Mouse (Mus musculus): ENCODE results near the gene Calu. TPM values are rescaled to one million over a fixed set of nuclear protein-coding genes. Genes with fewer than 3 reads are reported as not detected.

The Calu gene
- total RNA-seq (2014; rRNA removed; ENCODE audit: low replicate concordance) (296 and 341 TPM in 2 replicates), polyA plus RNA-seq (2015; fragmentation: Nextera tagmentation; extraction: Ambion mirVana) (278 and 287 TPM in 2 replicates)

GRCm38 (mm10) chr6:29347665-29348370 is at the start of gene Calu:
Gene Calu (plus strand): TSS chr6:29348069.
- ATAC-seq (ENCODE audit: insufficient read depth, low read depth) (peak; percentile 99), DNase-seq (ENCODE audit: low spot score) (peak; percentile 98)
- Histone ChIP-seq H3K4me1 (ENCODE audit: control insufficient read depth, insufficient read depth) (peaks cover 26% of the 10 kb centered on the region), H3K36me3 (replicated peaks; ENCODE audit: control insufficient read depth, insufficient read depth, low read length) (no peaks in the 10 kb centered on the region), H3K9ac (replicated peaks; ENCODE audit: low read depth, low read length) (peak within 1 kb of the TSS; percentile 95), H3K4me3 (ENCODE audit: low read depth, low read length) (peak within 1 kb of the TSS; percentile 94), H3K9me3 (replicated peaks; ENCODE audit: control insufficient read depth, low read length) (no peaks in the 10 kb centered on the region), H3K27me3 (ENCODE audit: control insufficient read depth, insufficient read depth, low read length) (no peaks in the 10 kb centered on the region), H3K27ac (ENCODE audit: low read depth) (peak within 1 kb of the TSS; percentile 95), H3K4me2 (ENCODE audit: low read depth, low read length) (peak within 1 kb of the TSS; percentile 63)
- under 1% methylated on average over 54 of the region's 55 CpGs for WGBS
- TF ChIP-seq EP300 (IDR thresholded peaks at IDR 0.05; ENCODE audit: low read depth) (peak; percentile 71; the same call in 1 of the 2 replicates), CTCF (IDR thresholded peaks at IDR 0.05; ENCODE audit: low read depth) (no peak)

DNA sequence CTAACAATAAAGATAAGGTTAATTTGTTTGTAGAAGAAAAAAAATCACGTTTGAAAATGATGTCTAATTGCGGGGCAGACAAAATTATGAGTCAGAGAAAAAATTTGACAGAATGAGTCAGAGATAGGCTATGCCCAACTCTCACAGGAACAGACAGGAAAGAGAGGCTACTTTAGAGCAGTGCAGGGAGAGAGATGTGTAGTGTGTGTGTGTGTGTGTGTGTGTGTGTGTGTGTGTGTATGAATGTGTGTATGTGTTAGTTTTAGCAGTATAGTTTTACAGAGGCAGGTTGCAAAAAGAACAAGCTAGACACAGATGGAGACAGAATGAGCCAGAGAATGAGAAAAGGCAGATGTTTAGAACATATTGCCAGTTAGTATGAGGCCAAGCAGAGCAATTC is 48.8 kb upstream of the Calu start:
- Histone ChIP-seq H3K4me2 (ENCODE audit: low read depth, low read length) (no peak overlapping the region), H3K4me1 (ENCODE audit: control insufficient read depth, insufficient read depth) (no peaks in the 10 kb centered on the region), H3K9ac (replicated peaks; ENCODE audit: low read depth, low read length) (no peak overlapping the region), H3K36me3 (replicated peaks; ENCODE audit: control insufficient read depth, insufficient read depth, low read length) (no peaks in the 10 kb centered on the region), H3K9me3 (replicated peaks; ENCODE audit: control insufficient read depth, low read length) (no peaks in the 10 kb centered on the region), H3K27me3 (ENCODE audit: control insufficient read depth, insufficient read depth, low read length) (no peaks in the 10 kb centered on the region), H3K4me3 (ENCODE audit: low read depth, low read length) (no peak overlapping the region), H3K27ac (ENCODE audit: low read depth) (no peak overlapping the region)
- no peak for TF ChIP-seq EP300 (IDR thresholded peaks at IDR 0.05; ENCODE audit: low read depth)
- TF ChIP-seq CTCF (IDR thresholded peaks at IDR 0.05; ENCODE audit: low read depth): no peak
- DNase-seq (ENCODE audit: low spot score) (no peak), ATAC-seq (ENCODE audit: insufficient read depth, low read depth) (no peak)
- 28% methylated on average over 2 of the region's 2 CpGs for WGBS

GRCm38 (mm10) chr6:29303251-29303650 is 44.6 kb upstream of the Calu start:
- H3K4me3 ChIP-seq (ENCODE audit: low read depth, low read length): no peak overlapping the region
- H3K27ac ChIP-seq (ENCODE audit: low read depth): no peak overlapping the region
- no peak overlapping the region for H3K4me2 ChIP-seq (ENCODE audit: low read depth, low read length)
- no peak for ATAC-seq (ENCODE audit: insufficient read depth, low read depth)
- H3K9me3 ChIP-seq (replicated peaks; ENCODE audit: control insufficient read depth, low read length): peaks cover 7% of the 10 kb centered on the region; the same call in 1 of the 2 replicates
- no peak for DNase-seq (ENCODE audit: low spot score)
- H3K36me3 ChIP-seq (replicated peaks; ENCODE audit: control insufficient read depth, insufficient read depth, low read length): no peaks in the 10 kb centered on the region
- no peak overlapping the region for H3K9ac ChIP-seq (replicated peaks; ENCODE audit: low read depth, low read length)
- TF ChIP-seq CTCF (IDR thresholded peaks at IDR 0.05; ENCODE audit: low read depth) (no peak), EP300 (IDR thresholded peaks at IDR 0.05; ENCODE audit: low read depth) (no peak)
- H3K27me3 ChIP-seq (ENCODE audit: control insufficient read depth, insufficient read depth, low read length): no peaks in the 10 kb centered on the region
- no peaks in the 10 kb centered on the region for H3K4me1 ChIP-seq (ENCODE audit: control insufficient read depth, insufficient read depth)

GRCm38 (mm10) chr6:29303726-29304125 is 44.1 kb upstream of the Calu start:
- no peaks in the 10 kb centered on the region for H3K36me3 ChIP-seq (replicated peaks; ENCODE audit: control insufficient read depth, insufficient read depth, low read length)
- no peak overlapping the region for H3K9ac ChIP-seq (replicated peaks; ENCODE audit: low read depth, low read length)
- H3K9me3 ChIP-seq (replicated peaks; ENCODE audit: control insufficient read depth, low read length): peaks cover 7% of the 10 kb centered on the region; the same call in 1 of the 2 replicates
- H3K27ac ChIP-seq (ENCODE audit: low read depth): no peak overlapping the region
- DNase-seq (ENCODE audit: low spot score): no peak
- no peaks in the 10 kb centered on the region for H3K4me1 ChIP-seq (ENCODE audit: control insufficient read depth, insufficient read depth)
- no peak overlapping the region for H3K4me3 ChIP-seq (ENCODE audit: low read depth, low read length)
- TF ChIP-seq CTCF (IDR thresholded peaks at IDR 0.05; ENCODE audit: low read depth) (peak; percentile 22; the same call in 1 of the 2 replicates), EP300 (IDR thresholded peaks at IDR 0.05; ENCODE audit: low read depth) (no peak)
- no peak overlapping the region for H3K4me2 ChIP-seq (ENCODE audit: low read depth, low read length)
- WGBS: 41% methylated on average over 4 of the region's 5 CpGs
- ATAC-seq (ENCODE audit: insufficient read depth, low read depth): no peak
- H3K27me3 ChIP-seq (ENCODE audit: control insufficient read depth, insufficient read depth, low read length): no peaks in the 10 kb centered on the region

DNA sequence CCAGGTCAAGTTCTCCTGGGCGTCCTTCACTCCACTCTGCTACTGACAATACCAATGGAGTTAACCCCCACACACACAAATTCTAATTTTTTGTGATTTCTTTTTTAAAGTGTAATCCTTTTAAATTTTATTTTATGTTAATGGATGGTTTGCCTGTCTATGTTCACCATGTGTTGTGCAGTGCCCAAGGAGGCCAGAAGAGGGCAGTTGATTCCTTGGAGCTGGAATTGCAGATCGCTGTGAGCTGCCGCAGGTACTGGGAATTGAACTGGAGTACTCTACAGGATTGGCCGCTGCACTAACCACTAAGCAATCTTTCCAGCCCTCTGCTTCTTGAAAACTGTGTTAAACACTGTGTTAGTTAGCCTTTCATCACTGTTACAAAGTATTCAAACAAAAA is 42.4 kb upstream of the Calu start:
- no peak overlapping the region for H3K4me3 ChIP-seq (ENCODE audit: low read depth, low read length)
- no peak overlapping the region for H3K27ac ChIP-seq (ENCODE audit: low read depth)
- peaks cover 7% of the 10 kb centered on the region; the same call in 1 of the 2 replicates for H3K9me3 ChIP-seq (replicated peaks; ENCODE audit: control insufficient read depth, low read length)
- no peaks in the 10 kb centered on the region for H3K27me3 ChIP-seq (ENCODE audit: control insufficient read depth, insufficient read depth, low read length)
- DNase-seq (ENCODE audit: low spot score): no peak
- H3K4me2 ChIP-seq (ENCODE audit: low read depth, low read length): no peak overlapping the region
- no peak for TF ChIP-seq EP300 (IDR thresholded peaks at IDR 0.05; ENCODE audit: low read depth)
- no peak for TF ChIP-seq CTCF (IDR thresholded peaks at IDR 0.05; ENCODE audit: low read depth)
- no peak for ATAC-seq (ENCODE audit: insufficient read depth, low read depth)
- H3K9ac ChIP-seq (replicated peaks; ENCODE audit: low read depth, low read length): no peak overlapping the region
- 86% methylated on average over 4 of the region's 4 CpGs for WGBS
- H3K4me1 ChIP-seq (ENCODE audit: control insufficient read depth, insufficient read depth): no peaks in the 10 kb centered on the region
- no peaks in the 10 kb centered on the region for H3K36me3 ChIP-seq (replicated peaks; ENCODE audit: control insufficient read depth, insufficient read depth, low read length)

All from heart, postnatal 0 days (tissue).